Mouse (Mus musculus): ENCODE data around the gene Dcakd.

Dcakd gene

DNA sequence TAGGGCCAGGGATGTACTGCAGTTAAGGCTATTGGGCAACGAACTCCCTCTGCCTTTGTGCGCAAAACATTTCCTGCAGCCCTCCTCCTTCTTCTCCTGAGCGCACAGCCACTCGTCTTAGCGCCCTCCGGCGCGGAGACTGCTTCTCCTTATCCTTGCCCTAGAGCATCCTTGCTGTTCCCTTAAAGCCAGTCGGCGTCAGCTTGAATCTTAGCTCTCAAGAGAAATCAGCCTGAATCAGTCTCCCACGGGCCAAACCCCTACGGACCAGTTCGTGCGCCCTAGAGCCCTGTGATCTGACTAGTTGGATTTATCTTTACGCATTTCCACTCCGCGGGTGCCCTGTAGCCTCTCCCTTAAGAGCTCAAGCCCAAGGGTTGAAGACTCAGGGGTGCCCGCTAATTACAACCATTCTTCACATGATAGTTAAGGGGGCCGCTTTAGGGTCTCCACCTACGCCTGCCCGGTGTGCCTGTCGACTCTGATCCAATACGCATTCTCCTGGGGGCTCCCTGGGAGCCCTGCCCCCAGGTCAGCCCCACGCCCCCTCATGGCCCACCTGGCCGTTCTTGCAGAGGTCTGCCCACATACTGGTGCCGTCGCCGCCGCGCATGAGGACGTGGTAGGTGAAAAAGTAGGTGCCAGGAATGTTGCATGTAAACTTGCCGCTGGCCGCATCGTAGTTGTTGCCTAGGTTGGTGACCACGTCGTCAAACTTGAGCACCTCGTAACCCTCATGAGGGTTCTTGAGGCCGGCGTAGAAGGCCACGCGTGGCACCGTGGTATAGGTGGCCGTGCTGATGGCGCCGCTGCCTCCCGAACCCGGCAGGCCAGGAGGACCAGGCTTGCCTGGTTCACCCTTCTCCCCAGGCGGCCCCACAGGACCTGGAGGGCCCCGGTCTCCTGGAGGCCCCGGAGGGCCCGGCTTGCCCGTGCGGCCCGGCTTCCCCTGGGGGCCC lies 82.5 kb downstream of the Dcakd start:
- no peak for DNase-seq (ENCODE audit: extremely low read depth, low read depth, low spot score)

Data from fat pad, adult 2 months (tissue).